Mouse (Mus musculus) c-Kit-negative CD71-positive TER-119-positive erythroid progenitor cells, embryonic 14.5 days (primary cell): ENCODE measurements around the gene B3gnt6.

Experiments used
- DNase-seq: peaks from one replicate; pipeline ENCODE4 v3.0.0-alpha.2; 2013; ENCODE audit warnings: low read depth, low spot score

Gene B3gnt6

DNA sequence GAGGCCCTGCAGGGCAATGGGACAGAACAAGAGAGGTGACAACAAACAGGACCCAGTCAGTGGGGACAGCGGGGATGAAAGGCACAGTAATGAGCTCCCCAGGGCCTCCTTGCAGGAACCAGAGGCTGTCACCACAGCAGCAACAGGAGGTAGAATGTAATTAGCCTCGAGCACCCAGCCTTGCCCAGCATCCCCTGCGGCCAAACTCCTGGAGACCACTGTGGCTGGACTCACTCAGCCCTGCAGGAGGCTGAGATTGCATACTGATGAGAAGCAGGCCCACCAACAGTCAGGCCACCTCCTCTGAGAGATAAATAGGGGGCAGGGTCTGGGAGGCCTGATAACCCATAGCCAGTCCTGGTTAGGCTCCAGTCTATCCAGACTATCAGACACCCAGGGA lies 49.5 kb downstream of the B3gnt6 start:
- DNase-seq: no peak

DNA sequence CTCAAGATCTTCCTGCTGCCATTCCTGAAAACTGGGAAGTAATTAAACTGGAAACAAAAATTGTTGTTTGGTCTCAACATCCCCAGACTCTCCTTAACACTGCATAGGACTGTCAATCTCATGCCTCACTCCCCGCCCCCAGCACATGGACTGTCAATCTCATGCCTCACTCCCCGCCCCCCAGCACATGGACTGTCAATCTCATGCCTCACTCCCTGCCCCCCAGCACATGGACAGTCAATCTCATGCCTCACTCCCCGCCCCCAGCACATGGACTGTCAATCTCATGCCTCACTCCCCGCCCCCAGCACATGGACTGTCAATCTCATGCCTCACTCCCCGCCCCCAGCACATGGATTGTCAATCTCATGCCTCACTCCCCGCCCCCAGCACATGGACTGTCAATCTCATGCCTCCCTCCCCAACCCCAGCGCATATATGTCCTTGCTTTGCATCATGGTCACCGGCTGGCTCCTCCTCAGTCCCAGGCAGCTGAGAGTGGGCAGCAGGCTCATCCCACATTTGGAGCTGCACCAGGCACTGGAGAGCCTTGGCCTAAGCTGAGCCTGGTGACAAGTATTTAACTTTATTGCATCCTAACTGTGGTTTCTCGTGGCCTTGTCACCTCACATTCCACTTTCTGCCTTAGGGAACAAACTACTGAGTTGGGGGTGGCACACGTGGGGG lies 50.4 kb downstream of the B3gnt6 start:
- no peak for DNase-seq

DNA sequence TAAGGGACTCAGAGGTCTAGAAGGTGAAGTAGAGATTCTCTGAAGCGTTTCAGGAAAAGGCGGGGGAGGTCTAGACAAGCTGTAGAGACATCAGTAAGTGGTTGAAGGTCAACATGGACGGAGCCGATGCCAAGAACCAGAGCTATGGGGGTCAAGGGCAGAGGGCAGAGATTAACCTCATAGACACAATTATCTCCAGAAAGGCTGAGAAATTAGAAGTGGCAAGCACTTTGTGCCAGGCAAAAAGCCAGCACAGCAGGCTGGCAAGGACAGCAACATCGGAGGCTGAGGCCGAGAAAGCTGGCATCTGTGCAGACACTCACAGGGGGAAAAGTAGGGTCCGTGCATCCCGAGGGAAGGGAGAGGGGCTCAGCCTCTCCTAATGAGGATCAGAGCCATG lies 51.5 kb downstream of the B3gnt6 start:
- no peak for DNase-seq

DNA sequence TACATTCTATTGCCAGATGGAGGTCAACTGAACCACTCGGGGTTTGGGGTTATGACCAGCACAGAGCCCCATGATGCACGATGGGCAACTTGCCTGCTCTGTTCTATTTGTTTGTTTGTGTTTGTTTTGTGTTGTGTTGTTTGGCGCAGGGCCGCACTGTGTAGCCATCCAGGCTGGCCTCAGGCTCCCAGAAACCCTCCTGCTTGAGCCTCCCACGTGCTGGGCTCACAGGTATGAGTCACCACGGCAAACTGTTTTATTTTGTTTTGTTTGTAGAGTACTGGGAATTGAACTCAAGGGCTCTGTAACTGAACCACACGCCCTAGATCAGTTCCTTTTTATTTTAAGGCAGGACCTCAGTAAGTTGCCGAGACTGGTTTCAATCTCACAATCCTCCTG lies 52.8 kb downstream of the B3gnt6 start:
- DNase-seq: no peak

DNA sequence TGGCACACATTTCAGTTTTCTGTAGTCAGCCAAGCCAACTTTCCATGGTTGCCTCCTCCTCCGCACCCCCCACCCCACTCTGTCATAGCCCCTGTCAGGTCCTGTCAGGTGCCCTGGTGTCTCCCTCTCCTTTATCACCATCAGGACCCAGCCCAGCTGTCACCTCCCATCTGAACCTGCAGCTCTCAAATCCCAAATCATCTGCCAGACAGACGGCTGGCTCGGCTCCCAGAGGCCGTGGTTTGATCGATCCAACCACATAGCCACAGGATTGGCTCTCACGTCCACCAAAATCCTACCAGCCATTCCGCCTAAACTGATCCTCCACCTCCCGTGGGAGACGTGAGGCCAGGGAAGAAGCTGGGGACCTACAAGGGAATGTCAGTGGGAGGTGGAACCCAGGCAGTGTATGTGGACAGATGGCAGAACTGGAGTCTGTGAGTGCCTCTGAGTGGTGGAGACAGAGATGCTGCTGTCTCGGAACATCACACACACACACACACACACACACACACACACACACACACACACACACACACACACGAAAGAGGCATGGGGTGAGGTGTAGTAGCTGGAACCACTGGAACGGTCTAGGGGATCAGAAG lies 53.3 kb downstream of the B3gnt6 start:
- DNase-seq: no peak

DNA sequence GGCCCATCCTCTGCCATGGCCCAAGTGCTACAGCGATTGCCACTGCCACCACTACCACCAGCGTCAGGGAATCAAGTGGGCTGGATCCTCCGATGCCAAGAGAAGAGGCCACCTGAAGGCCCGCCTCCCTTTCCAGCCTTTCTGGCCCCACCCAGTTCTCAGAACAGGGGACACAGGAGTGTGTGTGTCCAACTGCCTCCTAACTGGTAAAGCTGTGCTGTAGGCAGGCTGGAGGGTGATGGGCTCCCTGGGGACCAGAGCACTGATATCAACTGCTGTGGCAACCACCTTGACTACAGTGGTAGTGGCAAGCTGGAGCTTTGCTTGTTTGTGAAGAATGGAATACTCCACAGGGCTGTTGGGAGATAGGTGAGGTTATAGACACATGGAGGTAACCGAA lies 53.9 kb downstream of the B3gnt6 start, which contains the start of gene Omp:
TSS of gene Omp (minus strand) at position 101 of the 400 bp plus-strand sequence.
- DNase-seq: no peak

DNA sequence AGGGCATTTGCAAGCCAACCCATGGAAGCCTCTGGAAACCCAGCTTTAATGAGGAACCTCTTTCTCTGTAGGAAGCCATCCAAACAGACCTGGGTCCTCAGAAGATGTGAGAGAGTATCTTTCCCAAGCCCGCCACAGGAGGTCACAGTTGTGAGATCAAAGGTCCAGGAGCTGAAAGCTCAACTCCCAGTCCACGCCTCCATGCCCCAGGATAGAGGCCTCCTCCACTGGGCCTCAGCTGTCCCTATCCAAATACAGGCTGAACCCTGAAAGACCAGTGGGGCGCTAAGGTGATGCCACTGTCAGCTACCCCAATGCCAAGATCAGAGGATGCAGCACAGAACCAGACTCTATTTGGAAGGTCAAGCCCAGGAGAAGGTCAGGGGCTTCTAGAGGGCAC lies 56.6 kb downstream of the B3gnt6 start:
- no peak for DNase-seq
